Mouse (Mus musculus): ENCODE measurements around the gene Crisp1.

Gene Crisp1

DNA sequence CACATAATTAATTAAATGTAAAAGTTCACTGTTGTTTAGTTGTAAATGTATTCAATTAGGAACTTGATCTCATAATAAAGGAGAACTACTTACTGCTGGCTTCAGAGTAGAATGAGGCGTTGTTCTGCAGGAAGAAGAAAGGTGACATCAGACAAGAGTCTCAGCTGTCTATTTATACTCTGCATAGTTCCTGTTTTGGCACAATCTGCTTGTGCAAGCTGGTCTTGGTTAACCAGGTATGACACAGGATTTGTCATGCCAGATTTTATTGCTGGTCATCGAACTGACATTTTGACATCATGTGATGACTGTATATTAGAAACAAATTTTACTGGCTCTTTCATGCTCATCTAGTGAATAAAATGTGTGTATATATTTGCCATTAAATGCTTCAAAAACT is at the start of gene Crisp1:
Gene Crisp1, minus strand, starts transcription at position 146 of the 400 bp plus-strand sequence.
- DNase-seq = no peak

DNA sequence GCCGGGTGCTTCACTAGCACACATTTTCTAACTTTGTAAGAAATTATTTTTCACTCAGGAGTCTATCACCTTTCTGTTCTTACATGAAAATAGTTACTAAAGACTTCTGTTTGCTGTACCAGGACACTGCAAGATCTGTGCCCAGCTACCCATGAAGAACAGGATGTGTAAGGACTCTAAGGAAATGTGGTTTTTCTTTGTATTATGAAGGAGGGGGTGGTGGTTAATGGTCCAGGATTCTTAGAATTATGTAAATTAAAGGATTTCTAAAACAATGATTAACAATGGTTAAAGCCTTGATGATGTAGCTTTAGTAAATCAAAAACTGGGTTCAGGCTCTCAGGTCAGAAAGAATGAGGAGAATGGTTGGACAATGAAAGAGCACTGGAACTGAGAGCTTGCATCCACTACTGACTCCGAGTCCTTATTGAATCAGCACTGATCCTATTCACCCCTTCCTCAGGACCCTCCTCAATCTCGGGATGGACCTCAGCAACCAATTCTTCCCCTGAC is 23.5 kb upstream of the Crisp1 start:
- no peak for DNase-seq

DNA sequence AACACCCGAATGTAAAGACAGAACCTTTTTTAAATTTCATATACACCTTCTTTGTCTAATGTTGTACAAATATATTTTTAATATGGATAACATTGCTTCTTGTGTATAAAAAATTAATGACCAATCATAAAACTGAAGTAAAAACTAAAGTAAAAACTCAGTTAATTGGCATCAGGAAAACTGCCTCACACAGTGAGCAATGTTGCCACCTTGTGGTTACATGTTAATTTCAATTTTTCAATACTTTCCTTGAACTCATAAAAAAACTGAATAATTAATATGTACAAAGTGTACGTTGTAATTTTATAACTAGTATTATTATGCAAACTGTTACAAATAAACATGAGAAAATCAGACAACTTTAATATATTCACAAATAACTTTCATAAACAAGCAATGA is 33.6 kb downstream of the Crisp1 start:
- no peak for DNase-seq

DNA sequence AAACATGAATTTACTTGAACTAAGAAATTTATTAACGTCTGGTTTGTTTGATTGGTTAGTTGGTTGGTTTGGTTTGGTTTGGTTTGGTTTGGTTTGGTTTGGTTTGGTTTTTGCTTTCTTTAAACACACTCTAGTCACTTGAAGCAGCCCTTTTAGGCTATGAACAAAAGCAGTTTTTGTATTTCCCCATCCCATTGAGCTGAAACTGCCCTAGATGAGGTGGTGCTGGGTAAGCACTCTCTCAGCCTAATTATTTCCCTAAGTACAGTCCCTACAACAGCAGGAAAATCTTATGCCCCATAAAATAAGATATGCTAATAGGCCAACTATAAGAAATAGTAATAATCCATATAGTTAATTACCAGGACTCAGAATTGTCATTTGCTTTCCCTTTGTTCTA is 43.5 kb downstream of the Crisp1 start:
- no peak for DNase-seq

DNA sequence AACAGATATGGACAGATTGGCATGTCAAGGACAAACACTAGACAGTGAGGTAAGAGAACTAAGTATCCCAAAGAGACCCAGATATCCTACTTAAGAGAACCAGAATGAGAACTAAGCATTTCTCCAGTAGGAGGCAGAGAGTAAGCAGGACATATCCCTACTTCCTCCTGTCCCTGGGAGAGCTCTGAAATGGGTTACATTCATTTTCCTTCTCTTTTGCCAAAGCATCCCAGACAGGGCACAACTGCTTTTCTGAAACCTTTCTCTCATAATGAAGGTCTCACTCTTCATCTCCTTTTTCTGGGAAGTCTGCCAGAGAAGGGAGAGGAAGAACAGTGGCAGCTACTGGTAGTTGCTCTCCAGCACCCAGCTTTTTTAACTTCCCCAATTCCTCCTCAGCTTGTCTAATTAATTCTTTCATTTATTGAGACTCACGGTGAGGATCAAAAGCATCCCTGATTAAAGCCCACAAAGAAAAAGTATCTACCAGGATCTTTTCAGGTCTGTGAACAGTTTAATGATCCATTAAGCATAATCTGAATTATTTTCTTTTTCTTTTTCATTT is 44.0 kb downstream of the Crisp1 start:
- DNase-seq = no peak

DNA sequence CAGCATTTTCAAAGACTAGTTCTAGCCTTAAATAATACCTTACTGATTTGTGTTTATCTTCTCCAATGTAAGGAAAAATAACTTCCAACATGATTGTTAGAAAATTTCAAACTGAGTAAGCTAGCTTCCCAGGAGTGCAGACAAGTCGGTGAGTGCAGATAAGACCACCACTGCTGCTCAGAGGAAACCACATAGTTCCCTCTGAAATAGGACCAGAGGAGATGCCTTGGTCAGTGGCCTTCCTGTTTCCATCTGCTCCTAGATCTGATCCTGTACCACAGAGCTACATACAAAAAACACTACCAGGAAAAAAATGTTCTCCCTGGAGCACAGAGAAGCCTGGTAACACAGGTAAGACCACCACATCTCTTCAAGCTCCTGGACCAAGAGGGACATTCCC is 66.5 kb downstream of the Crisp1 start:
- no peak for DNase-seq
